Mouse (Mus musculus) embryonic facial prominence, embryonic 11.5 days (tissue): ENCODE measurements around the gene Sept1. TPM values are rescaled to one million over a fixed set of nuclear protein-coding genes. Genes with fewer than 3 reads are reported as not detected.
"Not testable (repeated sequence)": the region's sequence is repeated elsewhere in the genome, so short reads cannot be mapped to it uniquely, and the experiment has no call there.

Source experiments
- ATAC-seq: fragments of 200-750 bp; cut with Nextera tagmentation; replicated peaks from 2 replicates; pipeline ENCODE4 v1.8.0; 2017; ENCODE audit warnings: low read depth; ENCODE audit not compliant: insufficient number of reproducible peaks, low FRiP score, low TSS enrichment
- DNase-seq: peaks from one replicate; pipeline ENCODE4 v3.0.0-alpha.2; 2015; ENCODE audit warnings: low spot score
- H3K27ac ChIP-seq: fragments of 300-500 bp; sonication (generic); replicated peaks from 2 replicates; pipeline ENCODE4 v1.5.1; 2014; ENCODE audit warnings: mild to moderate bottlenecking, low read depth, low read length, control low read depth
- H3K27me3 ChIP-seq: fragments of 300-500 bp; sonication (generic); 2 replicates; pipeline ENCODE4 v1.6.1; 2014; ENCODE audit warnings: mild to moderate bottlenecking, low read length, moderate library complexity, mixed read lengths; ENCODE audit not compliant: control insufficient read depth, insufficient read depth
- H3K36me3 ChIP-seq: fragments of 300-500 bp; sonication (generic); replicated peaks from 2 replicates; pipeline ENCODE4 v1.6.1; 2014; ENCODE audit warnings: low read depth, mild to moderate bottlenecking, low read length, moderate library complexity, mixed read lengths; ENCODE audit not compliant: control insufficient read depth, insufficient read depth
- H3K4me1 ChIP-seq: fragments of 300-500 bp; sonication (generic); 2 replicates; pipeline ENCODE4 v1.6.1; 2014; ENCODE audit warnings: low read length, mixed read lengths; ENCODE audit not compliant: control insufficient read depth, insufficient read depth
- H3K4me2 ChIP-seq: fragments of 300-500 bp; sonication (generic); 2 replicates; pipeline ENCODE4 v1.6.1; 2014; ENCODE audit warnings: low read depth, mild to moderate bottlenecking, control low read depth, low read length, moderate library complexity
- H3K4me3 ChIP-seq: fragments of 300-500 bp; sonication (generic); 2 replicates; pipeline ENCODE4 v1.5.1; 2014; ENCODE audit warnings: low read depth, low read length, control low read depth
- H3K9ac ChIP-seq: fragments of 300-500 bp; sonication (generic); replicated peaks from 2 replicates; pipeline ENCODE4 v1.6.1; 2014; ENCODE audit warnings: mild to moderate bottlenecking, control low read depth, low read length
- H3K9me3 ChIP-seq: fragments of 300-500 bp; sonication (generic); replicated peaks from 2 replicates; pipeline ENCODE4 v1.6.1; 2016; ENCODE audit warnings: mild to moderate bottlenecking, low read length, inconsistent platforms, mixed read lengths; ENCODE audit not compliant: control insufficient read depth
- WGBS: fragments of 180-500 bp; shearing (Covaris S2); extraction: QIAGEN DNeasy Blood & Tissue Kit; methylation state at CpG from one replicate; pipeline ENCODE4 v1.1.7; 2014; 5-methylcytosine and 5-hydroxymethylcytosine counted together
- polyA plus RNA-seq: library from polyadenylated mRNA; unstranded; fragments of >200 nt; fragmentation: Nextera tagmentation; extraction: Ambion mirVana; gene quantifications from 2 replicates; pipeline ENCODE4 v1.2.1, GENCODE M21; 2014

Gene Sept1
- polyA plus RNA-seq, 1 experiment from 2014 or later = 21.0 TPM

DNA sequence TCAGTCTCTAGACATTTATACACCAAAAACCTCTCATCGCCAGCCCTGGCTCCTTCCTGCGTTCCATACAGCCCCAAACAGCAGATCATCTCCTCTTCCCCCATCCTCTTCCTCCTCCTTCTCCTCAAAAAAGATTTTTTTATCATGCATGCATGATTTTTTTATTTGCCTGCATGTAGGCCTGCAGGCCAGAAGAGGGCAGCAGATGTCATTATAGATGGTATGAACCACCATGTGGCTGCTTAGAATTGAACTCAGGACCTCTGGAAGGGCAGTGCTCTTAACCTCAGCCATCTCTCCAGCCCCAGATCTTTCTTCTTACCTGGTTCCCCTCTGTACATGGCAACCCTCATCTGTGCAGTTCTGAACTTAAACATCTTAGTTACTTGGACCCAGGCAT lies 19.5 kb upstream of the Sept1 start:
- DNase-seq = peak; percentile 64
- Histone ChIP-seq H3K9ac (no peak overlapping the region), H3K36me3 (no peaks in the 10 kb centered on the region; the same call in none of the 2 replicates)

GRCm38 (mm10) chr7:127250511-127250910 lies 17.6 kb upstream of the Sept1 start:
- not testable (repeated sequence) for H3K4me2 ChIP-seq, H3K9me3 ChIP-seq, H3K9ac ChIP-seq, DNase-seq, ATAC-seq, H3K4me3 ChIP-seq, H3K36me3 ChIP-seq, H3K4me1 ChIP-seq, H3K27ac ChIP-seq, H3K27me3 ChIP-seq
- WGBS = 93% methylated on average over 8 of the region's 8 CpGs

More for the DNA sequence above, 19.5 kb upstream of the Sept1 start:
- no peaks in the 10 kb centered on the region; the same call in 1 of the 2 replicates for H3K4me1 ChIP-seq
- no peaks in the 10 kb centered on the region for H3K9me3 ChIP-seq
- H3K4me2 ChIP-seq = no peak overlapping the region
- ATAC-seq = no peak
- 83% methylated on average over 2 of the region's 2 CpGs for WGBS
- no peak overlapping the region for H3K27ac ChIP-seq
- H3K27me3 ChIP-seq = no peaks in the 10 kb centered on the region
- no peak overlapping the region for H3K4me3 ChIP-seq

DNA sequence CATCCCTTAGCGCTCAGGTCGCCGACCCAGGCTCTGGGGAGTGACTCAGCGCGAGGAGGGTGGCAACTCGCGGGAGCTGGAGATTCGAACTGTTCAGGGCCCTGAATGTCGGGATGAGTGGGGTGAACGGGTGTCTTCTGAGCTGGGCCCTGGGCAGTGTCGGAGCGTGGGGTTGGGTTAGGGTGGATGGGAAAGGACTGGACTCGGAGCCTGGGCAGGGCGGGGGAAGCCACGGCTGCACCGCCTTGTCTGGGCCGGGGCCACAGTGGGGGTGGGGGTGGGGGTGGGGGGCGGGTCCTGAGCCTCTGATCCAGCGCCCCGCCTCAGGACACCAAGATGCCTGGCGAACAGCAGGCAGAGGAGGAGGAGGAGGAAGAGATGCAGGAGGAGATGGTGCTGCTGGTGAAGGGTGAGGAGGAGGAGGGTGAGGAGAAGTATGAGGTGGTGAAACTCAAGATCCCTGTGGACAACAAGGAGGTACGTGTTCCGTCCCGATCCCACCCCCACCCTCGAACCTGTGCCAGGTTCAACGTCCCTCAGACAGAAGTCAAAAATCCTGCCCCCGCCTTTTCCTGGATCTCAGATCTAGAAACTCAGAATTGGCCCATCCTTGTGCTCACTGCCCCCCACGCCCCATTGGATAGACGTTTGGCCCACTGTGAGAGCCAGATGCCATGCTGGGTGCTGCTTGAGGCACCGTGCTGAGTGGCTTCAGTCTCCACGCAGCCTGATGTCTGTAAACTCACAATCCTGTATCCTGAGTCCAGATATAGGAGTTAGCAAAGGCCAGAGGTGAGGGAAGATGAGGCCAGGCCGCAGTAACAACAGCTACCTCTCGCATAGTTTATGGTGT lies 12.0 kb upstream of the Sept1 start:
- ATAC-seq (peak; percentile 75), DNase-seq (no peak)
- no peaks in the 10 kb centered on the region for H3K27me3 ChIP-seq
- no peaks in the 10 kb centered on the region; the same call in none of the 2 replicates for H3K36me3 ChIP-seq
- H3K27ac ChIP-seq = peak overlapping the region; percentile 77
- WGBS = 12% methylated on average over 28 of the region's 33 CpGs
- H3K4me2 ChIP-seq = peak overlapping the region; percentile 87
- H3K4me1 ChIP-seq = peaks cover 5% of the 10 kb centered on the region; the same call in 1 of the 2 replicates
- no peaks in the 10 kb centered on the region for H3K9me3 ChIP-seq
- peak overlapping the region; percentile 84 for H3K4me3 ChIP-seq
- H3K9ac ChIP-seq = peak overlapping the region; percentile 93

- DNase-seq = peak; percentile 97
- peak within 1 kb of the TSS; percentile 84 for H3K4me3 ChIP-seq
- H3K36me3 ChIP-seq = no peaks in the 10 kb centered on the region; the same call in none of the 2 replicates
- no peaks in the 10 kb centered on the region for H3K27me3 ChIP-seq
- peak within 1 kb of the TSS; percentile 87 for H3K4me2 ChIP-seq
- 1% methylated on average over 53 of the region's 56 CpGs for WGBS
- ATAC-seq = peak; percentile 95
- no peaks in the 10 kb centered on the region for H3K9me3 ChIP-seq
- peak within 1 kb of the TSS; percentile 77 for H3K27ac ChIP-seq
- peaks cover 5% of the 10 kb centered on the region; the same call in 1 of the 2 replicates for H3K4me1 ChIP-seq
- H3K9ac ChIP-seq = peak within 1 kb of the TSS; percentile 93
These were observed 11.1 kb upstream of the Sept1 start, which contains the start of gene Zfp771 for GRCm38 (mm10) chr7:127243870-127244657. Gene Zfp771, plus strand, starts transcription at chr7:127244274.

- H3K27me3 ChIP-seq = no peaks in the 10 kb centered on the region
- H3K9me3 ChIP-seq = no peaks in the 10 kb centered on the region
- H3K27ac ChIP-seq = peak overlapping the region; percentile 77; the same call in 1 of the 2 replicates
- WGBS = 40% methylated on average over 2 of the region's 2 CpGs
- DNase-seq = no peak
- peak overlapping the region; percentile 87 for H3K4me2 ChIP-seq
- peaks cover 5% of the 10 kb centered on the region; the same call in 1 of the 2 replicates for H3K4me1 ChIP-seq
- H3K4me3 ChIP-seq = peak overlapping the region; percentile 84
- no peaks in the 10 kb centered on the region; the same call in none of the 2 replicates for H3K36me3 ChIP-seq
- peak overlapping the region; percentile 93 for H3K9ac ChIP-seq
- no peak for ATAC-seq
These were observed 10.5 kb upstream of the Sept1 start for GRCm38 (mm10) chr7:127243361-127243867.

DNA sequence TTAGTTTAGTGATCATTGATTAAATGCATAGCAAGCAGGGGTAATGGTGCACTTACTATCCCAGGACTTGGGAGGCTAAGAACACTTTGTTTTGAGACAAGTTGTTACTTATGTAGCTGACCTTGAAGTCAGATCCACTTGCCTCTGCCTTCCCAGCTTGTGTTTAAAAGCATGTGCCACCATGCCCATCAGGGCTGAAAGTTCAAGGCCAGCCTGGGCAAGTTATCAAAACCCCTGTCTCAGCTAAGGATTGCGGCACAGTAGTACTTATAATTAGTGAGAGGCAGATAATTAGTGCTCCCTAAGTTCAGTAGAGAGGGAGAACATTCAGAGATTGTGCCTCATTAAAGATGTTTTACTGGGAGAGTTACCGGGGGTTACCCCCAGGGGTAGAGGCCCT lies 1.8 kb upstream of the Sept1 start:
- Histone ChIP-seq H3K9ac (no peak overlapping the region), H3K36me3 (peaks cover 25% of the 10 kb centered on the region), H3K4me3 (no peak overlapping the region), H3K4me1 (peaks cover 5% of the 10 kb centered on the region; the same call in 1 of the 2 replicates), H3K27ac (no peak overlapping the region), H3K4me2 (no peak overlapping the region), H3K27me3 (no peaks in the 10 kb centered on the region), H3K9me3 (no peaks in the 10 kb centered on the region)
- 98% methylated on average over 2 of the region's 2 CpGs for WGBS
- no peak for DNase-seq
- no peak for ATAC-seq

GRCm38 (mm10) chr7:127233765-127234164 lies 835 bp upstream of the Sept1 start:
- H3K4me2 ChIP-seq = peak overlapping the region; percentile 61
- H3K4me1 ChIP-seq = peaks cover 5% of the 10 kb centered on the region; the same call in 1 of the 2 replicates
- ATAC-seq (no peak), DNase-seq (no peak)
- peak overlapping the region; percentile 95; the same call in 1 of the 2 replicates for H3K27ac ChIP-seq
- peak overlapping the region; percentile 99 for H3K9ac ChIP-seq
- H3K4me3 ChIP-seq = peak overlapping the region; percentile 98
- 6% methylated on average over 9 of the region's 9 CpGs for WGBS
- H3K9me3 ChIP-seq = no peaks in the 10 kb centered on the region
- H3K27me3 ChIP-seq = no peaks in the 10 kb centered on the region
- peaks cover 25% of the 10 kb centered on the region for H3K36me3 ChIP-seq
